Mouse (Mus musculus): ENCODE measurements around the gene Pbxip1. TPM values are rescaled to one million over a fixed set of nuclear protein-coding genes. Genes with fewer than 3 reads are reported as not detected.

Gene Pbxip1
- polyA plus RNA-seq, 1 experiment: 47.0 TPM

- Histone ChIP-seq H3K36me3 (ENCODE audit: control insufficient read depth, insufficient read depth, low read length) (no peaks in the 10 kb centered on the region), H3K4me3 (ENCODE audit: extremely low read depth, insufficient read depth, insufficient read length) (peak overlapping the region; percentile 85), H3K27ac (ENCODE audit: insufficient read depth, low read length) (peak overlapping the region; percentile 93), H3K27me3 (ENCODE audit: control insufficient read depth, insufficient read depth, low read length) (no peaks in the 10 kb centered on the region), H3K4me1 (ENCODE audit: control insufficient read depth, insufficient read depth, insufficient read length) (peaks cover 37% of the 10 kb centered on the region)
- DNase-seq (ENCODE audit: low read depth in 1 of 2, low spot score in 2 of 2): peak in 1 of 2 experiments; percentile 67
- TF ChIP-seq POLR2A (IDR thresholded peaks at IDR 0.05; ENCODE audit: low read depth, low read length): no peak
- no peak for TF ChIP-seq CTCF (IDR thresholded peaks at IDR 0.05; ENCODE audit: extremely low read depth, insufficient read depth, insufficient read length, insufficient replicate concordance)
- 9% methylated on average over 19 of the region's 19 CpGs for WGBS
These were observed 45.5 kb upstream of the Pbxip1 start for GRCm38 (mm10) chr3:89390699-89391662.

- Histone ChIP-seq H3K36me3 (ENCODE audit: control insufficient read depth, insufficient read depth, low read length) (no peaks in the 10 kb centered on the region), H3K27me3 (ENCODE audit: control insufficient read depth, insufficient read depth, low read length) (no peaks in the 10 kb centered on the region), H3K4me3 (ENCODE audit: extremely low read depth, insufficient read depth, insufficient read length) (peak overlapping the region; percentile 85), H3K4me1 (ENCODE audit: control insufficient read depth, insufficient read depth, insufficient read length) (peaks cover 40% of the 10 kb centered on the region), H3K27ac (ENCODE audit: insufficient read depth, low read length) (peak overlapping the region; percentile 91)
- WGBS: 1% methylated on average over 54 of the region's 56 CpGs
- DNase-seq (ENCODE audit: low read depth in 1 of 2, low spot score in 2 of 2): peak in 1 of 2 experiments; percentile 35
- TF ChIP-seq POLR2A (IDR thresholded peaks at IDR 0.05; ENCODE audit: low read depth, low read length): no peak
- TF ChIP-seq CTCF (IDR thresholded peaks at IDR 0.05; ENCODE audit: extremely low read depth, insufficient read depth, insufficient read length, insufficient replicate concordance): no peak
These were observed 44.6 kb upstream of the Pbxip1 start for GRCm38 (mm10) chr3:89391663-89392511.

- TF ChIP-seq POLR2A (IDR thresholded peaks at IDR 0.05; ENCODE audit: low read depth, low read length): no peak
- no peak for TF ChIP-seq CTCF (IDR thresholded peaks at IDR 0.05; ENCODE audit: extremely low read depth, insufficient read depth, insufficient read length, insufficient replicate concordance)
- under 1% methylated on average over 21 of the region's 24 CpGs for WGBS
- H3K4me1 ChIP-seq (ENCODE audit: control insufficient read depth, insufficient read depth, insufficient read length): peaks cover 37% of the 10 kb centered on the region
These were observed 43.6 kb upstream of the Pbxip1 start for GRCm38 (mm10) chr3:89392871-89393311.

GRCm38 (mm10) chr3:89393605-89394004 lies 42.9 kb upstream of the Pbxip1 start:
- peak; percentile 82 to 96 for DNase-seq (ENCODE audit: low read depth in 1 of 2, low spot score in 2 of 2)
- Histone ChIP-seq H3K27me3 (ENCODE audit: control insufficient read depth, insufficient read depth, low read length) (no peaks in the 10 kb centered on the region), H3K4me1 (ENCODE audit: control insufficient read depth, insufficient read depth, insufficient read length) (peaks cover 30% of the 10 kb centered on the region), H3K27ac (ENCODE audit: insufficient read depth, low read length) (peak overlapping the region; percentile 84), H3K36me3 (ENCODE audit: control insufficient read depth, insufficient read depth, low read length) (no peaks in the 10 kb centered on the region), H3K4me3 (ENCODE audit: extremely low read depth, insufficient read depth, insufficient read length) (peak overlapping the region; percentile 75)
- TF ChIP-seq POLR2A (IDR thresholded peaks at IDR 0.05; ENCODE audit: low read depth, low read length) (no peak; the same call in 1 of the 2 replicates), CTCF (IDR thresholded peaks at IDR 0.05; ENCODE audit: extremely low read depth, insufficient read depth, insufficient read length, insufficient replicate concordance) (no peak)
- under 1% methylated on average over 15 of the region's 15 CpGs for WGBS

More at GRCm38 (mm10) chr3:89392871-89393311, 43.6 kb upstream of the Pbxip1 start:
- H3K27me3 ChIP-seq (ENCODE audit: control insufficient read depth, insufficient read depth, low read length): no peaks in the 10 kb centered on the region
- peak overlapping the region; percentile 88 for H3K27ac ChIP-seq (ENCODE audit: insufficient read depth, low read length)
- H3K36me3 ChIP-seq (ENCODE audit: control insufficient read depth, insufficient read depth, low read length): no peaks in the 10 kb centered on the region
- peak in 1 of 2 experiments; percentile 27 for DNase-seq (ENCODE audit: low read depth in 1 of 2, low spot score in 2 of 2)
- peak overlapping the region; percentile 85 for H3K4me3 ChIP-seq (ENCODE audit: extremely low read depth, insufficient read depth, insufficient read length)

- WGBS: 1% methylated on average over 41 of the region's 42 CpGs
- Histone ChIP-seq H3K4me1 (ENCODE audit: control insufficient read depth, insufficient read depth, insufficient read length) (peaks cover 29% of the 10 kb centered on the region), H3K27me3 (ENCODE audit: control insufficient read depth, insufficient read depth, low read length) (no peaks in the 10 kb centered on the region), H3K27ac (ENCODE audit: insufficient read depth, low read length) (peak within 1 kb of the TSS; percentile 75), H3K4me3 (ENCODE audit: extremely low read depth, insufficient read depth, insufficient read length) (peak within 1 kb of the TSS; percentile 75), H3K36me3 (ENCODE audit: control insufficient read depth, insufficient read depth, low read length) (no peaks in the 10 kb centered on the region)
- TF ChIP-seq CTCF (IDR thresholded peaks at IDR 0.05; ENCODE audit: extremely low read depth, insufficient read depth, insufficient read length, insufficient replicate concordance) (no peak), POLR2A (IDR thresholded peaks at IDR 0.05; ENCODE audit: low read depth, low read length) (no peak)
- peak in 1 of 2 experiments; percentile 51 for DNase-seq (ENCODE audit: low read depth in 1 of 2, low spot score in 2 of 2)
These were observed 42.3 kb upstream of the Pbxip1 start, which contains the start of gene Zbtb7b for GRCm38 (mm10) chr3:89394006-89394893. Zbtb7b (minus strand) TSS chr3:89394776.

Measured in spleen, adult 2 months (tissue).